Mouse (Mus musculus) stomach, postnatal 0 days (tissue): Measurements from ENCODE around the gene Adrm1. TPM values are rescaled to one million over a fixed set of nuclear protein-coding genes. Genes with fewer than 3 reads are reported as not detected.
A peak's percentile ranks its signal among the peaks of the same experiment; 100 is the strongest.

Experiments
- ATAC-seq: fragments of 200-750 bp; cut with Nextera tagmentation; 2 replicates; pipeline ENCODE4 v1.8.0; 2017; ENCODE audit not compliant: low FRiP score, low TSS enrichment
- DNase-seq: peaks from one replicate; pipeline ENCODE4 v3.0.0-alpha.2; 2016; ENCODE audit warnings: low spot score
- H3K27ac ChIP-seq: fragments of 300-500 bp; sonication (generic); replicated peaks from 2 replicates; pipeline ENCODE4 v1.5.1; 2014; ENCODE audit warnings: mild to moderate bottlenecking, control low read depth
- H3K27me3 ChIP-seq: fragments of 300-500 bp; sonication (generic); 2 replicates; pipeline ENCODE4 v1.6.1; 2014; ENCODE audit warnings: low read length; ENCODE audit not compliant: control insufficient read depth, insufficient read depth
- H3K36me3 ChIP-seq: fragments of 300-500 bp; sonication (generic); 2 replicates; pipeline ENCODE4 v1.6.1; 2014; ENCODE audit warnings: low read length, mixed read lengths; ENCODE audit not compliant: control insufficient read depth, insufficient read depth
- H3K4me1 ChIP-seq: fragments of 300-500 bp; sonication (generic); replicated peaks from 2 replicates; pipeline ENCODE4 v1.6.1; 2014; ENCODE audit warnings: antibody characterized with exemption; ENCODE audit not compliant: control insufficient read depth, insufficient read depth
- H3K4me2 ChIP-seq: fragments of 300-500 bp; sonication (generic); replicated peaks from 2 replicates; pipeline ENCODE4 v1.6.1; 2014; ENCODE audit warnings: low read depth, mild to moderate bottlenecking, control low read depth, moderate library complexity
- H3K4me3 ChIP-seq: fragments of 300-500 bp; sonication (generic); 2 replicates; pipeline ENCODE4 v1.5.1; 2014; ENCODE audit warnings: low read depth, low read length, control low read depth
- H3K9ac ChIP-seq: fragments of 300-500 bp; sonication (generic); 2 replicates; pipeline ENCODE4 v1.6.1; 2014; ENCODE audit warnings: mild to moderate bottlenecking, low read length, control low read depth, mixed read lengths
- H3K9me3 ChIP-seq: fragments of 300-500 bp; sonication (generic); 2 replicates; pipeline ENCODE4 v1.6.1; 2016; ENCODE audit warnings: low read length; ENCODE audit not compliant: control insufficient read depth
- CTCF ChIP-seq: IDR thresholded peaks from 2 replicates; pipeline ENCODE4 v1.5.1; 2016; ENCODE audit warnings: antibody characterized with exemption, low read depth, mild to moderate bottlenecking, moderate library complexity
- EP300 ChIP-seq: optimal IDR thresholded peaks from 2 replicates; pipeline ENCODE3; 2016; ENCODE audit warnings: antibody characterized with exemption
- WGBS: fragments of 180-500 bp; shearing (Covaris S2); extraction: QIAGEN DNeasy Blood & Tissue Kit; methylation state at CpG from one replicate; pipeline ENCODE4 v1.1.7; 2014; 5-methylcytosine and 5-hydroxymethylcytosine counted together
- polyA plus RNA-seq: library from polyadenylated mRNA; unstranded; fragments of >200 nt; fragmentation: Nextera tagmentation; extraction: Ambion mirVana; gene quantifications from 2 replicates; pipeline ENCODE4 v1.2.1, GENCODE M21; 2015

The Adrm1 gene
- polyA plus RNA-seq, 1 experiment from 2014 or later = 141 TPM

GRCm38 (mm10) chr2:180208976-180209375, 37.7 kb downstream of the Adrm1 start:
- Histone ChIP-seq H3K36me3 (peaks cover 9% of the 10 kb centered on the region; the same call in 1 of the 2 replicates), H3K27me3 (no peaks in the 10 kb centered on the region), H3K4me2 (no peak overlapping the region), H3K9me3 (no peaks in the 10 kb centered on the region), H3K4me1 (no peaks in the 10 kb centered on the region), H3K4me3 (no peak overlapping the region), H3K27ac (no peak overlapping the region), H3K9ac (no peak overlapping the region)
- TF ChIP-seq CTCF (peak; percentile 20), EP300 (no peak)
- ATAC-seq = no peak
- DNase-seq = no peak
- WGBS = 71% methylated on average over 1 of the region's 1 CpGs

DNA sequence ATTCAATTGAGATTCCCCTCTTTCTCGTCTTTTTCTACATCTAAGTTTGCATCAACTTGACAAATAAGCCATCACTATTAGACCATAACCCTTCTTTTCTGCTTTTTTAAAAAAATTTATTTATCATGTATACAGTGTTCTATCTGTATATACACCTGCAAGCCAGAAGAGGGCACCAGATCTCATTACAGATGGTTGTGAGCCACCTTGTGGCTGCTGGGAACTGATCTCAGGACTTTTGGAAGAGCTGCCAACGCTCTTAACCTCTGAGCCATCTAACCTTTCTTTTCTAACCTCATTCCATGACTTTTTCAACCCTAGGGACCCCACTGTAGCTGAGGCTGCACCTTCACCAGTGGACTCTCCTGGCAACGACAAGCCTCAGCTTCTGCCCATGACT, 41.0 kb downstream of the Adrm1 start:
- Histone ChIP-seq H3K4me3 (no peak overlapping the region), H3K4me1 (peaks cover 16% of the 10 kb centered on the region), H3K9me3 (no peaks in the 10 kb centered on the region), H3K9ac (no peak overlapping the region), H3K36me3 (no peaks in the 10 kb centered on the region), H3K27ac (no peak overlapping the region), H3K27me3 (no peaks in the 10 kb centered on the region), H3K4me2 (no peak overlapping the region)
- DNase-seq = no peak
- TF ChIP-seq EP300 = no peak
- TF ChIP-seq CTCF = peak; percentile 58
- 95% methylated on average over 3 of the region's 3 CpGs for WGBS
- ATAC-seq = no peak

DNA sequence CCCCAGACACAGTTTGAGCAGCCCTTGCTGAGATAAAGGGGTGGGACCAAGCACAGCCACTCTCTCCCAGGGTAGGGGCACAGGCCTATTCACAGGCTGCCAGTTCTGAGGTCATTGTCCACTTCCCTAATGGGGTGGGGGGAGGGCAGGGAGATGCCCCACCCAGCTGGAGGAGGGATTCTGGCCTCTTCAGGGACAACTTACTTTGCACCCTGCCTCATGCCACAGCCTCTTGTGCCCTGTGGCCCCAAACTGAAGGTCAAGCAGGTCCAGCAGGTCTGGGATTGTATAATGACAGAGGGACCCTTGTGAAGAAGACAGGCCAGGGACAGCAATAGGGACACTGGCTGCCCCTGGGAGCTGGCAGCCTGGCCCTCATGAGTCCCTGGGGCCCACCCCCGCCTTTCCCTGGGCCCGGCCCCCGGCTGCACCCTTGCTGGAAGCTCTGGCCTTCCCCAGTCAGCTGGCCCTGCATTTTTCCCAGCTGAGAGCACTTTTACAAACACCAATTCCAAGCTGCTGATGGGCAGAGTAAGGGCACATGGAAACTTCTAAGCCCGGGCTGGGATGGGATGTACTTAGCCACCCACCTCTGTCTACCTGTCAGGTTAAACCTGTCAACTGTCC, 43.2 kb downstream of the Adrm1 start:
- Histone ChIP-seq H3K27ac (peak overlapping the region; percentile 77), H3K36me3 (no peaks in the 10 kb centered on the region), H3K4me1 (peaks cover 21% of the 10 kb centered on the region), H3K27me3 (no peaks in the 10 kb centered on the region), H3K9me3 (no peaks in the 10 kb centered on the region), H3K4me2 (peak overlapping the region; percentile 29; the same call in 1 of the 2 replicates), H3K4me3 (no peak overlapping the region), H3K9ac (peak overlapping the region; percentile 27; the same call in 1 of the 2 replicates)
- ATAC-seq (peak; percentile 42), DNase-seq (peak; percentile 64)
- no peak for TF ChIP-seq CTCF
- TF ChIP-seq EP300 = no peak
- 25% methylated on average over 4 of the region's 4 CpGs for WGBS

DNA sequence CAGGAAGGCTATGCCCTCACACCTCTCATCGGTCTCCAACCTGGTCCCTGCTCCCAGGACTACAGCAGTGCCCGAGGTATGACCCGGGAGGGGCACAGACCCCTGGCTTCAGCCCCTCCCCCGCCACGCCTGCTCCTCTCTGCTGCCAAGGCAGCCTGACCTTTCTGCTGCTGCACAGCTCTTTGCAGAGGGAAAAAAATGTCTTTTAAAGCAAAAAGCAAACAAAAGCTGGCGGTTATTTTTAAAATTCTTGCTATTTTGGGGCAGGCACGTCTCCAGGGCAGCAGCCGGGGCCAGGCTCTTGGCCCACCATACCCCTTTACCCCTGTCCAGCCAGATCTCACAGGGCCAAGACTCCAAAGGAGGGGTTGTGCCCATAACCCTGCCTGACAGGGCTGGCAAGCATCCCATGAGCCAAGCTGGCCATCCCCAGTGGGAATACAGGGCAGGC, 43.8 kb downstream of the Adrm1 start:
- no peak for DNase-seq
- Histone ChIP-seq H3K4me1 (peaks cover 21% of the 10 kb centered on the region), H3K9ac (peak overlapping the region; percentile 27; the same call in 1 of the 2 replicates), H3K27me3 (no peaks in the 10 kb centered on the region), H3K27ac (peak overlapping the region; percentile 77), H3K9me3 (no peaks in the 10 kb centered on the region), H3K36me3 (no peaks in the 10 kb centered on the region), H3K4me3 (no peak overlapping the region), H3K4me2 (peak overlapping the region; percentile 29; the same call in 1 of the 2 replicates)
- TF ChIP-seq EP300 (no peak), CTCF (no peak)
- WGBS = 14% methylated on average over 8 of the region's 8 CpGs
- no peak for ATAC-seq

DNA sequence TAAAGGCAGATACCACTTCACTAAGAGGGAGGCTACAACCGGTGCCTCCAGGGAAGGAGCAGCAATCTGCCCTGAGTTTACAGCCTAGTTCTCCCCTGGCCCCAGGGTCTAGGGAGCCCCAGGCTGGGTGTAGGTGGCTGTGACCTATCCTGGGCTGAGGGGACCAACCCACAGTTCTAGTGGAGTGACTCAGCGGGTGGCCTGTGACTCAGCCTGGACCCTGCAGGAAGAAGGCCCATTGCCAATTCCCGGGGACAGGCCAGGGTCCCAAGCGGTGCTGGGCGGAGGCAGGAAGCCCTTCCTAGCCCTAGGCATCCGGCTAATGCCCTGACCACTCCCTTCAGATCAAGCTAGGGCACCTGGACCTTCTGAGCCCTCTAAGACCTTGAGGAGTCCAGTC, 44.7 kb downstream of the Adrm1 start:
- no peaks in the 10 kb centered on the region for H3K36me3 ChIP-seq
- no peak overlapping the region for H3K4me3 ChIP-seq
- no peaks in the 10 kb centered on the region for H3K9me3 ChIP-seq
- ATAC-seq (peak; percentile 63), DNase-seq (peak; percentile 65)
- H3K9ac ChIP-seq = 0 out of 2 replicates have a peak overlapping the region, but pooled peaks have one; percentile 27
- H3K27me3 ChIP-seq = no peaks in the 10 kb centered on the region
- peak overlapping the region; percentile 77 for H3K27ac ChIP-seq
- TF ChIP-seq EP300 (no peak), CTCF (no peak)
- peaks cover 21% of the 10 kb centered on the region for H3K4me1 ChIP-seq
- 34% methylated on average over 6 of the region's 6 CpGs for WGBS
- no peak overlapping the region for H3K4me2 ChIP-seq

- Histone ChIP-seq H3K4me2 (no peak overlapping the region), H3K4me3 (no peak overlapping the region), H3K4me1 (peaks cover 21% of the 10 kb centered on the region), H3K27me3 (no peaks in the 10 kb centered on the region), H3K9me3 (no peaks in the 10 kb centered on the region), H3K9ac (no peak overlapping the region), H3K27ac (no peak overlapping the region), H3K36me3 (0 out of 2 replicates have a peak, but pooled peaks cover 3% of the 10 kb centered on the region)
- TF ChIP-seq CTCF = no peak
- DNase-seq (no peak), ATAC-seq (no peak)
- WGBS = 40% methylated on average over 5 of the region's 5 CpGs
These were observed 45.6 kb downstream of the Adrm1 start for GRCm38 (mm10) chr2:180216921-180217320.
